Mouse (Mus musculus) ovary, postnatal 36 days (tissue): ENCODE measurements around the gene Zfand2a.
A peak's percentile ranks its signal among the peaks of the same experiment; 100 is the strongest.

Experiments
- DNase-seq: peaks from one replicate; pipeline ENCODE4 v3.0.0; 2022; ENCODE audit warnings: low spot score, mixed read lengths

The Zfand2a gene

DNA sequence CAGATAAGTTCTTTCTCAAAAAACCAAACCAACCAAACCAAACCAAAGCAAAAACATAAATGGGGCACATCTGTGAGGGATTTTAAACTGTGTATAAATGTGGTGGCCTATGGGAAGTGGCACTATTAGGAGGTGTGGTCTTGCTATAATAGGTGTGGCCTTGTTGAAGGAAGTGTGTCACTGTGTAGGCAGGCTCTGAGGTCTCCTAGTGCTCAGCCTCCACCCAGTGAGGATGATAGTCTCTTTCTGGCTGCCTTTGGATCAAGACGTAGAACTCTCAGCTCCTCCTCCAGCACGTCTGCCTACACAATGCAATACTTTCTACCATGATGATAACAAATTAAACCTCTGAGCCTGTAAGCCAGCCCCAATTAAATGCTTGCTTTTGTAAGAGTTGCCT, 18.0 kb downstream of the Zfand2a start:
- DNase-seq, result no peak

DNA sequence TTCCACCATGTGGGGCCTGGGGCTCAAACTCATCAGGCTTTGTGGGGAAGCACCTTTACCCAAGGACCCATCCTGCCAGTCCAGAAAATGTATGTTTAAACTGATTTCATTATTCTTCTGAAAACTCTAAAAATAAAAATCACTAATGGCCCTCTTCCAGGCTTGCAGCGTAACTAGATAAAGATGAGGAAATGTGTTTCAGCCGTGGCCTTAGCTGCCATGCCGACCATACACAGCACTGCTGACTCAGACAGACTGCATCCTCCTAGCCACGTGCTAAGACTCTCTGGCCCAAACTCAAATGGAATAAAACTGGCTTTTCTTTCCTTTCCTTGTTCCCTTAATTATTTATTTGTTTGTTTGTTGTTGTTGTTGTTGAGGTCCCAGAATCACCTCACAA, 19.5 kb downstream of the Zfand2a start:
- DNase-seq, result no peak

DNA sequence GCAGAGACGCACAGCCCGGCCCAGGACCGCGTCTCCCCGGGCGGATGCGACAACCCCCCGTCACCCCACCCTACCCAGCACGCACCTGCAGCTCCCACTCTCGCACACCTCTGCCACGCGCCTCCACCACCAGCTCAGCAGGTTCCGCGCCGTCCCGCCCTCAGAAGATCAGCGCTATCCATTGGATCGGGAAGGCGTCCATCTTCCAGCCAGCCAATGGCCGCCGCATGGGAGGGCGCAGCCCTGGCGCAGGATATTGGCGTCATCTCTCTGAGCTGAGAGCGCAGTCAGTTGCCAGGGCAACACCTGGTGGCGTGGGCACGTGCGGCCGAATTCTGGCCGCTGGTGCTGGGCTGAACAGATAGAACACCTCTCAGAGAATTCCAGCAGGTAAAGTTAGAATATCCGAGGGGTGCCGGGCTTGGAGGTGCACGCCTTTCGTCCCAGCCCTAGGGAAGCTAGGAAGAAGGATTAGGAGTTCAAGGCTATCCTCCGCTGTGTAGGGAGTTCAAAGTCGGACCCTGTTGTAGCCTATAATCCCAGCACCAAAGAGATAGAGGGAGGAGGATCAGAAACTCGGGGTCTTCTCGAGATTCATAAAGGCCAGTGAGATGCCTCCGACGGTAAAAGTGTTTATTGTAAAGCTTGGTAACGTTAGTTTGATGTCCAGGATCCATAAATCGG, 23.8 kb downstream of the Zfand2a start, which contains the start of gene 3110082I17Rik:
3110082I17Rik (minus strand) TSS at position 144 of the 684 bp plus-strand sequence.
- peak; percentile 98 for DNase-seq

DNA sequence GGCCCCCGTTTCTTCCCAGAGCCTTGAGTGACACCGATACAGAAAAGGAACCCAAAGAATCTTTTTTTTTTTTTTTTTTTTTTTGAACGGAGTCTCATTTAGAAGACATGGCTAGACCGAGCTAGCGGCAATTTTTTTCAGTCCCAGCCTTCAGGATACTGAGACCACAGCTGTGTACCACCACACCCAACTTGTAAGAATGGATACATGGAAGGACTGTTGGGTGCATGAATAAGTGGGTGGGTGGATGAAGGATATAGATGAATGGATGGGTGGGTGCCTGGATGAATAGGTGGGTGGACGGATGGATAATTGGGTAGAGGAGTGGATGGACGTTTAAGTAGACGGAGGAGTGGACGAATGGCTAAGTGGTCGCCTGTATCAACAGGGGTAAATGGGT, 24.4 kb downstream of the Zfand2a start:
- DNase-seq, result no peak

DNA sequence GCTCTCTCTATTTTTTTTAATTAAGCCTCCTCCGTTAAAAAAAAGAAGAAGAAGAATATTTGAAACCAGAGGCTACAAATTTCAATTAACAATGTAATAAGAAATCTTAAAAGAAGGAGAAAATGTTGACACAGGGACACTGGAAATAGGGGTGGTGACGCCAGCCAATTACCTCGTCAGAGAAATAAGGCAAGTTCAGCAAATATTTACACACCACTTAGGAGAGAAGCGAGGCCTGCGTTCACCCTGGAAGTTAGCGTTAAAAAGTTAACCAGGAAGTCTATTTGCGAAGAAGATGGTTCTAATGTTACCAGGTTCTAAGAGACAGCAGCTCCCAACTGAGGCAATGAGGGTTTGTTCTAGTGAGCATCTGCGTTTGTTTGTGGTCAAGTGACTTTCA, 27.1 kb downstream of the Zfand2a start:
- DNase-seq, result no peak

DNA sequence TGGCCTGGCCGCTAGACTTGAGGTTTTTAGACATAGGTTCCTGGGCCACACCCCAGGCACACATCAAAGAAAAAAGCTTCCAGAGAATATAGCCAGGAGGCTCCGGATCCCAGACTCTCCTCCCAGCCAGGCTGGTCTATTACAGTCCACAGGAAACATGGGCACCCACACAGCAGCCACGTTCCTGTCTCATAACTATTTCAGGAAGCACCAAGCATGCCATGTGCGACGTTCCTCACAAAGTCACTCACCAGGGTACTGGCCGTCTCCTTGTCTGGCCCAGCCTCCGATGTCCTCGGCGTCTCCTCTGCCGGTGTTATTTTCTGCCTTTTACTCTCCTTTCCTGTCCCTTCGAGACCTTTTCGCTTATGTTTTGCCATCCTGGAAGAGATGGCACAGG, 29.2 kb downstream of the Zfand2a start:
- DNase-seq, result no peak

DNA sequence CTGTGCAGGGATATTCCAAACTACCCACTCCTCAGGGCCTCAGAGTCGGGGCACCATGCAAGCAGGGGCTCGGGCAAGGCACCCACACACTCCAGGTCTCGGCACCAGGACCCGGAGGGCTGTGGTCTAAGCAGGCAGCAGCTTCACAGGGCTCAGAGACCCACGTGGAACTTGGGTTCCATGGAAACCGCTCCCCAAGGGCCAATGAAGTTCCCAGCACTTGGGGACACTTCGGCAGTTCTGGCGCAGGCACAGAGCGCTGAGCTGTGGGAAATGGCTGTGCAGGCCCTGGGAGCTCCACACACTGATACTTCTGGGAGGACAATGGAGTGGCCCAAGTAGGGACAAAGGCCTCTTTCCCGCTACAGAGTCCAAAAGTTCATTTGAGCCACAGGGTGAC, 31.3 kb downstream of the Zfand2a start:
- no peak for DNase-seq

DNA sequence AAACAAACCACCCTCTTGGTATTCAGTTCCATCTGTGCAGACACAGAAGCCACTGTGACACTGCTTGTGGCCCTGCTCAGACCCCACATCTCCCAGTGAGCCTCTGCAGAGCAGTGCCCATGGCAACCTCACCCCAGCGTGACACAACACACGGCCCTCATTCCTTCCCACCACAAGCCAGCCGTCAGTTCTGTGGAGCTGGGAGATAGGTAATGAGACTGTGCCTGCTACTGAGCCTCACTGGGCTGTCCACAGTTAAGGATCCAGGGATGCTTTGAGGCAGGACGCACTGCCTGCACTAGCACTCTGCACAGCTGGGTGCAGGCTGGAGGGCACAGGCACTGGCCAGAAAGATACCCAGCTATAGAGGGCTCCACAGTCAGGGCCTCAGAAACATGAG, 34.4 kb downstream of the Zfand2a start:
- no peak for DNase-seq

DNA sequence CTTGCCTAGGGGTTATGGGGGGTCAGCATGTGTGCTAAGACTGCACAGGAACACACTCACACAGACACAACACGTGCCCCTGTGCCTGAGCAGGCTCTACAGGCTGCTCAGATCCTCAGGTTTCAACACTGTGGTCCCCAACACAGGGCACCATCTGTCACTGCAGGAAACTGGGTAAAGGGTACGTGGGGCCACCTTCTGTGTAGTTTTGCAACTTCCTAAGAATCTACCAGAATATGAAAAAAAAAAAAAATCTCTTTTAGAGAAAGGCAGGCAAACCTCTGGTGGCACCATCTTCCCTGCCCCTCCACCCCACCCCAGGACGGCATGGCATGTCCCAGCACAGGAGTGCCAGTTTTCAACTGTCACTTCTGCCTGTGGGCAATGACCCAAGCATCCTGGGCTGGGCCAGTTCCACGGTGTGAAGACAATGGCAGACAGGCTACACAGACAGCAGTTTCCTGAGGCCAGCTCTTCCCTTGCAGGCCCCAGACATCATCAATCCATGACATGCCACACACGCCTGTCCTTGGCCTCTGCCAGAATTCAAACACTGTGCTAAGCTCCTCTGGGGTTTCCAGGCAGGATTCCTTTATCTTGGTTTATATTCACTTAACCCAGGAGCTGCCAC, 35.1 kb downstream of the Zfand2a start:
- DNase-seq, result no peak

DNA sequence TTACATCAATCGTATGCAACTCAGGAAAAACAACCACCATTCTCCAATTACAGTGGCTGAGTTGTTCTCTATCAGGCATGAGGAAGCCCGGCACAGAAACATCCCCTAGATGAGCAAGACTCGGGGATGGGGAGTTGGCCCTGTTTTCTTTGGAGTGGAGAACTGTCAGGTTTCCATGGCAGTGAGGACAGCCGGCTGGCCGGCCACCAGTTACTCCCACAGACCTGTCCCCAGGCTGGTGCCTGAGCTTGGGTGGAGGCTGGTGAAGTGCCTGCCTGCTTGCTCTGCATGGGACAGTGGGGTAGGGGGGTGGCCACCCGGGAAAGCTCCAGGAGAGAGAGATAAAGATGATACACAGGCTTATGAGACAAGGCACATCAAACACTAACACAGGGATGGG, 36.3 kb downstream of the Zfand2a start:
- DNase-seq, result no peak

DNA sequence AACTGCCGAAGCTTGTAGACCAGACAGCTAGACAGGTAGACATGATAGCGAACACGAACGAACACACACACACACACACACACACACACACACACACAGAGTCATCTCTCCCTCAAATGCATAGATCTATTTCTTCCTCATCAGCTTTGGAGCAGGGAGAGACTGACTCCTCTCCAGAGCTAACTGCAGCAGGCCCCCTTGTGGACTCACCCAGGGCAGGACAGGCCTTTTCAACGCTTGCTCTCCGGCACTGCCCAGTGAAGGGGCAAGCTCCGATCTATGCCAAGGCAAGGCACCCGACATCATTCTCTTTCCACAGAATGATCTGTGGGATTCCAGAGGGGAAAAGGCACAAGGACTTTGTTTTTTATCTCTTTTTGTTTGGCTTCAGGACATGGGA, 39.1 kb downstream of the Zfand2a start:
- DNase-seq, result peak; percentile 35

DNA sequence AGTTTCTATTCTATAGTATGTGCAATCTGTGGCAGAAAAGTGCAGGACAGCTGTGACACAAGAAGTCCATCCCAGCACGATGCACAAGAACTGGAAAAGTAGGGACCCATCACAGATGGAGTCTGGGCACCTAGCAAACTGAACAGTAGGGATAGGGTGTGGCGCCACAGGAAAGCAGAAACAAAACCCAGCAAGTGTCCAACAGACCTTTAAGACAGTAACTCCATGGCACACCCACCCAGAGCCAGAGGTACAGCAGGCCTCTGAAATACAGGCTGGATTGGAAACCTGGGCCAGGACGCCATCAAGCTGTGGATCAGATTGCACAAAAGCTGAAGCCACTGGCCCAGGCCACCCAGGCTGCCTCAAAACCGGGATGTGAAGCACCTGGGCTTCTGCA, 41.4 kb downstream of the Zfand2a start:
- DNase-seq, result no peak

DNA sequence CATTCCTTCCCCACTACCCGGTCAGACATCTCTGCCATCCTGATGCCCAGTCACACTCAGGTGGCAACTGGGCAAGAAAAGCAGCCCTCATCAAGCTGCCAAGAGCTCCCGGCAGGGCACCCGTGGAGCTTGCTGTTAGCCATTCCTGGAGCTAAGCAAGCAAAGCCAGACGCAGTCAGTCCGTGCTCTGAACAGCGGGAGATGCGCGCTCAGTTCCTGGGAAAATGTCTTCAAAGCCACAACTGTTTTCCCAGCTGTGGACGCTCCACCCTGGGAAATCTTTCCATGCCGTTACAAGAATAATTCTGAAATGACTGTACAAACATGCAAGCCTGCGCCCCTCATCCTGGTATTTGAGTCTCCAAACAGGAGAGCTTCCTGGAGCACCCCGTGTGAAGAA, 41.9 kb downstream of the Zfand2a start:
- no peak for DNase-seq

DNA sequence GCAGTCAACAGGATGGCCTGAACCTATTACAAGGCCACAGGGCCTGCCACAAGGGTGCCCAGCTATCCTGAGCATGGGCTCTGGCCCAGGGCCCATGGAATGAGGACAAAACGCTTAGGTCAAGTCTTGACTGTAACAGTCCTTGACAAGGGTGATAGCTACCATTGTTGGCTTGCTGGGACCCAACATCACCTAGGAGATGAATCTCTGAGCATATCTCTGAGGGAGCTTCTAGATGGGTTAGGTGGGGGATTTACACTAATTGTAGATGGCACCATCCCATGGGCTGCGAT, 42.7 kb downstream of the Zfand2a start:
- DNase-seq, result no peak

DNA sequence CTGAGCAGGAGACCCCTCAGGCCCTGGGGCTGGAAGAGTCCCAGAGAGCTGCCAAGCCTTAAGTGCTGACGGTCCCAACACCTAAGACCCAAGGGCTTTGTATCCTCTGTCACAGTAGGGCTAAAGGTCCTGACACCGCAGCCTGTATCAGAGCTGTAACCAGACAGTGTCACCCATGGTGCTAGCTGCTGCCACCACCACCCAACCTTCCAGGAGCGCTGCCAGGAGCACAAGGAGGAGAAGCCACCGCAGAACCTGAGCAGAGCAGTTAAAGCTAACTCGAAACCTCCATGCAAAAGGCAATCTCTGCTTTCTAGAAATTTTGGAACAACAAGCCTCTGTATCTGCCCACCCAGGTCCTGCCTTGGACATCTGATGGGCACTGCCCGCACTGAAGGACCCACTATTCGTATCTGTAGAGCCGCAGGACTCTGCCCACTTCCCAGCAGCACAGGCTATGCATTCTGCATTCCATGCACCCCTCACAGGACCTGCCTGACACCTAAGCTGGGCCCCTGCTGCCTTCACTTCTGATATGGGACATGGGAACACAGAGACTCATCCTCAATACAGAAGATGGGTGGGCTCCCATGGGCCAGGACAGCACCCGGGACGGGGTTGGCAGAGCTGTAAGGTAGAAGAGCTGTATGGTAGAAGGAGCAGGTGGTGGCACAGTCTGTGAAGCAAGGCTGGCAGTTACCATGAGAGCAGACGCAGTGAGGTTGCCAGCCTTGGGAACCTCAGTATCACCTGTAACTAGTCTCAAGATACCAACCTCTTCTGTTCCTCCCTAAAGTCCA, 43.2 kb downstream of the Zfand2a start:
- no peak for DNase-seq

DNA sequence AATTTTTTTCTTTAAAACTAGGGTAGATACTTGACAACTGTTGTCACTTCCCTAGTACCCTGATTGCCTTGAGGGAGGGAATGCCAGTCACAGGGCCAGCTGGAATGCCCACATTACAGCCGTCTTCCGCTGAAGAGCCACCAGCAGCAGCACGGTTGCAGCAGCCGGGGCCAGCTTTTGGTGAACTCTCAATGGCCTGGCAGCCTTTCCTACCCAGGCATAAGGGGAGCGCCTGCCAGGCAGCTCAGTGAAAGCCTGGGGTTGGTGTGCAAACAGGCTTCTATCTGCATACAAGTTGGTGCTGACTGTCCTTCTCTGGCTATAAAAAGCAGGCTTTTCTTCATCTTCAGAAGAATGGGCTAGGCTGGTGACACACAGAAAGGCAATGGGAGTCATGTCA, 43.9 kb downstream of the Zfand2a start:
- DNase-seq, result no peak

DNA sequence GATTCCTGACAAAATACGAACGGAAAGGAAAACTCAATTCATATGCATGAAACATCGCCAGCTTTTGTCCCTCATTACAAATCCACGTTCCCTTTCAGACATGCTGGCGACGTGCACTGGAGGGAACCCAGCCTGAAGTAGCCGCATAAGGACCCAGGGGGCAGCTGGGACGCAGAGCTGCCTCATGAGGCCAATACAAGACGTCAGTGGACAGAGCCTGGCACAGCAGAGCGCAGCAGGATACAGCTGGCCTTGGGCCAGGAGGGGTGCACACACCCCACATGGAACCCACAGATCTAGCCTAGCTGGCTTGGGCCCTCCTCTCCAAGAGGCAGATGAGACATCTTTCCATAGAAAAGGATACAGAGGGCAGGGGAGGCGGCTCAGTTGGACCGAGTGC, 45.9 kb downstream of the Zfand2a start:
- no peak for DNase-seq

DNA sequence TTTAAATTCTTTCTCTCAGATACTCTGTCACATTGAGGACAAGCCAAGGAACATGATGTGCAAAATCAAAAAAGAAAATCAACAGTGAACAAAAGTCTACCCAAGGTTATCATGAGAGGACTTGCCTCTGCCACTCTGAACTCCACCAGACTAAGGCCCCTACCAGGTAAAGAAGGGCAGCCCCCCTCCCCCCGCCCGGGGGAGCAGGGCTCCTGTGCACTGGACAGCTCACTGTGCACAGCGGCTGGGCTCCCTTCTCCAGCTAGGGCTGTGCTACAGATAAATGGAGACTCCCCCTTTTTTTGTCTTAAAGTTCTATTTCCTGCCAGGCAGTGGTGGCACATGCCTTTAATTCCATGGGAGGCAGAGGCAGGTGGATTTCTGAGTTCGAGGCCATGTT, 46.6 kb downstream of the Zfand2a start:
- DNase-seq, result no peak

DNA sequence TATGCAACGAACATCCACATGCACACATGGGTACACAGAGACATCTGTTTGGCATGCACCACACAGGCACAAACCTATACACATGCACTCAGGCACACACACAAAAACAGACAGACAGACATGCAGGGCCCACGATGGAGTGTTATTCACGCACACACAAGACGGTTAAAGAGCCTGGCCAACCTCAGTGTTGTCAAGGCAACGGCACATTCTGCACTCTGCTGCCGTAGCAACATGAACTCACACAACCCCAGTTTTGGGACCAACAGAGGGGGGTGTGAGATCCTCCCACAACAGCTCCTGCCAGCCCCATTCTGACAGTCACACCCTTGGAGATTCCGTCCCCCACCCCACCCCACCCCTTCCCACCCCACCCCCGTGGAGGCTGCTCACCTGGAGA, 49.4 kb downstream of the Zfand2a start:
- no peak for DNase-seq

DNA sequence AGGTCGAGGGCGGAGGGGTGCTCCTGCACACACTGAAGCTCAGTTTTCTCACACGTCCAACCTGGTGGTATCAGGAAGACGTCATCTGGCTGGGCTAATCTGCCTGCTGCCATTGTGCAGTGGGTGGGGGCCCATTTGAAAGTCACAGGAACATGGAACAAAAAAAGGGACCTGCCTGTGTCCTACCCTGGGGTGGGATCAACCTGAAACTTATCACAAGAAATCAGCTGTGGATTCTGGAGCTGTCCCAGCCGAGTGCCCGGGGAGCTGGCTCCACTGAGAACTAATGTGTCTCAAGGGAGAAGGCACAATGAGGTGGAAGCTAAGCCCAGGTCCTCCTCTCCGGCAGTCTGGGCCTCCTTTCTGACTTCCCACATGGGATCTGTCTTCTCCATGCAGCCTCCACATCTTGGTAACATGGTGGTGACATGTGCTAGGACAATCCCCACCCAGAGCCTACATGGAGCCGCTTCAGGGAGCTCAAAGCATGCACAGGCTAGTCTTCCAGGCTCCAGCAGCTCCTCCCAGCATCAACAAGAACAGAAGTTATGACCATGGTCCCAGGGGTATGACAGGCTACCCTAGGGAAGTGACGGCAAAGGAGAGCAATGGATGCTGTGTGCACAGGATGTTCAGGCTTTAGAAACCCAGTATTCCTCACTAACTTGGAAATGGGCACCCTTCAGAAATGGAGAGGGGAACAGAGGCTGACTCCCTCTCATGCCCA, 50.3 kb downstream of the Zfand2a start:
- DNase-seq, result no peak

DNA sequence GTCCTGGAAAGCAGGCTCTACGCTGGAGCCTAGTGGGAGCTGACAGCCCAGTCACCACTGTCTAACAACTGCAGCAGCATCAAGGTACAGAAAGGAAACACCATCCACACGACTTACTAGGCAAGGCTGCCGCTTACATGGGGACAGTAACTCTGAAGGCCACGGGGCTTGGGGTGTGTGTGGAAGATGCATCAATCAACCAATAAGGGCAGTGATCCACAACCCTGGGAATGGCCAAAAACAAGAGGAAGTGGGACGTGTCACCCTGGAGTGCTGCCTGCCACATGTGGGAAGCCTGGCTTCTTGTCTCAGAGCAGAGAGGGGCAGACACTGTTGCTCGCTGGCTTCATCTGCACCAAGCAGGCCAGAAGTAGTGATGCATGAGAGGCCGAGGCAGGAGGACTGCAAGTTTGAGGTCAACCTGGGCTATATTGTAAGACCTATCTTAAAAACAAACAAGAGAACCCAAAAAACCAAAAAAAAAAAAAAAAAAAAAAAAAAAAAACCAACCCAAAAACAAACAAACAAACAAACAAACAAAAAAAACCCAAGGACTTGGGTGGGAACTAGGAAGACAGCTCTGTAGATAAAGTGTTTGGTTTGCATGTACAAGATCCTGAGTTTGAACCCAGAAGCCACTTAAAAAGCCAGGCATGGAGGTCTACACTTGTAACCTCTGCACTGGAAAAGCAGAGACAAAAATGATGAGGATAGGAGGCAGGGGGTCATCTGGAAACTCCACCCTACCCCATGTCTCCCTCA, 51.4 kb downstream of the Zfand2a start:
- no peak for DNase-seq

DNA sequence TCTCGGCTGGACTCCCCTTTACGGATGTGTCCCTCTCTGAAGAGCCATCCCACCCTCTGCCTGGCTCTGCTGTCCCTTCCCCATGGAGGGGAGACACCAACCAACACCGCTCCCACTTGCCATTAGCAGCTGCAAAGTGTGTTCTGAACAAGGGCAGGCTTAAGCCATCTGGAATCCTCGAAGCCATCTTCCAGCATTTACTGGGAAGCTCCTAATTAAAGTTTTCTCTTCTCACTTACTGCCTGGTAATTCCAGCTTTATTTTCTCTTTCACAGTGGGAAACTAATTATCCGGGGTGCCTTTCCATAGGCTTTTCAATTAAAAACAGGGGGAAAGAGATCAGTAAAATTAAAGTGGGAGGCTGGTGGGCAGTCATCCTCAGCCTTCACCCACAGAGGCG, 52.0 kb downstream of the Zfand2a start:
- no peak for DNase-seq
